Mouse (Mus musculus): ENCODE measurements around the gene Foxk1. TPM values are rescaled to one million over a fixed set of nuclear protein-coding genes. Genes with fewer than 3 reads are reported as not detected.
A peak's percentile ranks its signal among the peaks of the same experiment; 100 is the strongest.

The Foxk1 gene
- polyA plus RNA-seq, 1 experiment from 2014 or later, result 3.0 TPM

- no peaks in the 10 kb centered on the region; the same call in 1 of the 2 replicates for H3K27me3 ChIP-seq (ENCODE audit: control insufficient read depth, insufficient read depth, low read length)
- H3K27ac ChIP-seq (ENCODE audit: low read depth, low read length), result peak overlapping the region; percentile 43; the same call in 1 of the 2 replicates
- no peak overlapping the region for H3K4me3 ChIP-seq (ENCODE audit: low read depth, low read length)
- no peaks in the 10 kb centered on the region for H3K36me3 ChIP-seq (ENCODE audit: control insufficient read depth, insufficient read depth, low read length)
- ATAC-seq (replicated peaks; ENCODE audit: insufficient number of reproducible peaks, low FRiP score, low TSS enrichment), result no peak
- 45% methylated on average over 14 of the region's 14 CpGs for WGBS (ENCODE audit: insufficient replicate concordance)
- peaks cover 11% of the 10 kb centered on the region for H3K4me1 ChIP-seq (ENCODE audit: control insufficient read depth, insufficient read depth, low read length)
- no peaks in the 10 kb centered on the region for H3K9me3 ChIP-seq (replicated peaks; ENCODE audit: control insufficient read depth, low read length)
- peak overlapping the region; percentile 8; the same call in 1 of the 2 replicates for H3K9ac ChIP-seq (ENCODE audit: low read depth, low read length)
- H3K4me2 ChIP-seq, result no peak overlapping the region
These were observed 94.2 kb downstream of the Foxk1 start for GRCm38 (mm10) chr5:142495321-142496096.

- no peak overlapping the region for H3K27ac ChIP-seq (ENCODE audit: low read depth, low read length)
- WGBS (ENCODE audit: insufficient replicate concordance), result 46% methylated on average over 3 of the region's 3 CpGs
- no peak for ATAC-seq (replicated peaks; ENCODE audit: insufficient number of reproducible peaks, low FRiP score, low TSS enrichment)
These were observed 97.7 kb downstream of the Foxk1 start for GRCm38 (mm10) chr5:142498964-142499363.

GRCm38 (mm10) chr5:142500918-142501317, 99.6 kb downstream of the Foxk1 start:
- H3K36me3 ChIP-seq (ENCODE audit: control insufficient read depth, insufficient read depth, low read length), result no peaks in the 10 kb centered on the region
- WGBS (ENCODE audit: insufficient replicate concordance), result 78% methylated on average over 10 of the region's 10 CpGs
- H3K9me3 ChIP-seq (replicated peaks; ENCODE audit: control insufficient read depth, low read length), result no peaks in the 10 kb centered on the region
- no peak overlapping the region for H3K9ac ChIP-seq (ENCODE audit: low read depth, low read length)
- no peaks in the 10 kb centered on the region; the same call in none of the 2 replicates for H3K27me3 ChIP-seq (ENCODE audit: control insufficient read depth, insufficient read depth, low read length)
- ATAC-seq (replicated peaks; ENCODE audit: insufficient number of reproducible peaks, low FRiP score, low TSS enrichment), result no peak
- peaks cover 2% of the 10 kb centered on the region; the same call in 1 of the 2 replicates for H3K4me1 ChIP-seq (ENCODE audit: control insufficient read depth, insufficient read depth, low read length)
- H3K27ac ChIP-seq (ENCODE audit: low read depth, low read length), result no peak overlapping the region
- no peak overlapping the region for H3K4me3 ChIP-seq (ENCODE audit: low read depth, low read length)
- H3K4me2 ChIP-seq, result no peak overlapping the region

More at GRCm38 (mm10) chr5:142498964-142499363, 97.7 kb downstream of the Foxk1 start:
- H3K9me3 ChIP-seq (replicated peaks; ENCODE audit: control insufficient read depth, low read length), result no peaks in the 10 kb centered on the region
- H3K4me2 ChIP-seq, result no peak overlapping the region
- no peak overlapping the region for H3K9ac ChIP-seq (ENCODE audit: low read depth, low read length)
- no peaks in the 10 kb centered on the region for H3K36me3 ChIP-seq (ENCODE audit: control insufficient read depth, insufficient read depth, low read length)
- H3K4me1 ChIP-seq (ENCODE audit: control insufficient read depth, insufficient read depth, low read length), result peaks cover 14% of the 10 kb centered on the region
- no peak overlapping the region for H3K4me3 ChIP-seq (ENCODE audit: low read depth, low read length)
- no peaks in the 10 kb centered on the region; the same call in none of the 2 replicates for H3K27me3 ChIP-seq (ENCODE audit: control insufficient read depth, insufficient read depth, low read length)

- peaks cover 2% of the 10 kb centered on the region; the same call in 1 of the 2 replicates for H3K4me1 ChIP-seq (ENCODE audit: control insufficient read depth, insufficient read depth, low read length)
- H3K9me3 ChIP-seq (replicated peaks; ENCODE audit: control insufficient read depth, low read length), result no peaks in the 10 kb centered on the region
- H3K27me3 ChIP-seq (ENCODE audit: control insufficient read depth, insufficient read depth, low read length), result no peaks in the 10 kb centered on the region; the same call in none of the 2 replicates
- no peak overlapping the region for H3K4me3 ChIP-seq (ENCODE audit: low read depth, low read length)
- no peaks in the 10 kb centered on the region for H3K36me3 ChIP-seq (ENCODE audit: control insufficient read depth, insufficient read depth, low read length)
- WGBS (ENCODE audit: insufficient replicate concordance), result 2% methylated on average over 3 of the region's 3 CpGs
- no peak overlapping the region for H3K4me2 ChIP-seq
- no peak overlapping the region for H3K27ac ChIP-seq (ENCODE audit: low read depth, low read length)
- no peak overlapping the region for H3K9ac ChIP-seq (ENCODE audit: low read depth, low read length)
- ATAC-seq (replicated peaks; ENCODE audit: insufficient number of reproducible peaks, low FRiP score, low TSS enrichment), result peak; percentile 76
These were observed 101.1 kb downstream of the Foxk1 start for GRCm38 (mm10) chr5:142502414-142502813.

GRCm38 (mm10) chr5:142504175-142504574, 102.9 kb downstream of the Foxk1 start:
- ATAC-seq (replicated peaks; ENCODE audit: insufficient number of reproducible peaks, low FRiP score, low TSS enrichment), result no peak
- Histone ChIP-seq H3K27ac (ENCODE audit: low read depth, low read length) (no peak overlapping the region), H3K4me3 (ENCODE audit: low read depth, low read length) (no peak overlapping the region), H3K9me3 (replicated peaks; ENCODE audit: control insufficient read depth, low read length) (no peaks in the 10 kb centered on the region), H3K4me1 (ENCODE audit: control insufficient read depth, insufficient read depth, low read length) (peaks cover 6% of the 10 kb centered on the region), H3K36me3 (ENCODE audit: control insufficient read depth, insufficient read depth, low read length) (no peaks in the 10 kb centered on the region), H3K27me3 (ENCODE audit: control insufficient read depth, insufficient read depth, low read length) (no peaks in the 10 kb centered on the region; the same call in 1 of the 2 replicates), H3K9ac (ENCODE audit: low read depth, low read length) (no peak overlapping the region), H3K4me2 (no peak overlapping the region)
- 72% methylated on average over 3 of the region's 3 CpGs for WGBS (ENCODE audit: insufficient replicate concordance)

GRCm38 (mm10) chr5:142505695-142506423, 104.6 kb downstream of the Foxk1 start:
- WGBS (ENCODE audit: insufficient replicate concordance), result 68% methylated on average over 3 of the region's 3 CpGs
- no peak overlapping the region for H3K9ac ChIP-seq (ENCODE audit: low read depth, low read length)
- no peak overlapping the region for H3K4me2 ChIP-seq
- no peak overlapping the region for H3K4me3 ChIP-seq (ENCODE audit: low read depth, low read length)
- H3K4me1 ChIP-seq (ENCODE audit: control insufficient read depth, insufficient read depth, low read length), result peaks cover 19% of the 10 kb centered on the region
- H3K9me3 ChIP-seq (replicated peaks; ENCODE audit: control insufficient read depth, low read length), result no peaks in the 10 kb centered on the region
- H3K27ac ChIP-seq (ENCODE audit: low read depth, low read length), result no peak overlapping the region
- no peaks in the 10 kb centered on the region for H3K36me3 ChIP-seq (ENCODE audit: control insufficient read depth, insufficient read depth, low read length)
- no peaks in the 10 kb centered on the region; the same call in 1 of the 2 replicates for H3K27me3 ChIP-seq (ENCODE audit: control insufficient read depth, insufficient read depth, low read length)
- ATAC-seq (replicated peaks; ENCODE audit: insufficient number of reproducible peaks, low FRiP score, low TSS enrichment), result no peak

- Histone ChIP-seq H3K4me3 (ENCODE audit: low read depth, low read length) (no peak overlapping the region), H3K9me3 (replicated peaks; ENCODE audit: control insufficient read depth, low read length) (no peaks in the 10 kb centered on the region), H3K9ac (ENCODE audit: low read depth, low read length) (peak overlapping the region; percentile 50; the same call in 1 of the 2 replicates), H3K27me3 (ENCODE audit: control insufficient read depth, insufficient read depth, low read length) (no peaks in the 10 kb centered on the region), H3K4me2 (peak overlapping the region; percentile 50), H3K27ac (ENCODE audit: low read depth, low read length) (no peak overlapping the region; the same call in 1 of the 2 replicates), H3K36me3 (ENCODE audit: control insufficient read depth, insufficient read depth, low read length) (no peaks in the 10 kb centered on the region), H3K4me1 (ENCODE audit: control insufficient read depth, insufficient read depth, low read length) (peaks cover 19% of the 10 kb centered on the region)
- 27% methylated on average over 15 of the region's 15 CpGs for WGBS (ENCODE audit: insufficient replicate concordance)
- no peak for ATAC-seq (replicated peaks; ENCODE audit: insufficient number of reproducible peaks, low FRiP score, low TSS enrichment)
These were observed 108.1 kb downstream of the Foxk1 start for GRCm38 (mm10) chr5:142509141-142510060.

- Histone ChIP-seq H3K4me1 (ENCODE audit: control insufficient read depth, insufficient read depth, low read length) (peaks cover 19% of the 10 kb centered on the region), H3K27ac (ENCODE audit: low read depth, low read length) (no peak overlapping the region), H3K4me3 (ENCODE audit: low read depth, low read length) (no peak overlapping the region), H3K4me2 (no peak overlapping the region), H3K36me3 (ENCODE audit: control insufficient read depth, insufficient read depth, low read length) (no peaks in the 10 kb centered on the region), H3K9me3 (replicated peaks; ENCODE audit: control insufficient read depth, low read length) (no peaks in the 10 kb centered on the region), H3K27me3 (ENCODE audit: control insufficient read depth, insufficient read depth, low read length) (no peaks in the 10 kb centered on the region), H3K9ac (ENCODE audit: low read depth, low read length) (no peak overlapping the region)
- ATAC-seq (replicated peaks; ENCODE audit: insufficient number of reproducible peaks, low FRiP score, low TSS enrichment), result no peak
- whole genome bisulfite sequencing (ENCODE audit: insufficient replicate concordance), result 51% methylated on average over 7 of the region's 7 CpGs
These were observed 108.7 kb downstream of the Foxk1 start for GRCm38 (mm10) chr5:142510061-142510414.
